Mouse (Mus musculus): ENCODE data around the gene Exoc3l. TPM values are rescaled to one million over a fixed set of nuclear protein-coding genes. Genes with fewer than 3 reads are reported as not detected.
"Not testable (repeated sequence)": the region's sequence is repeated elsewhere in the genome, so short reads cannot be mapped to it uniquely, and the experiment has no call there.

The Exoc3l gene
- polyA plus RNA-seq, 1 experiment = 12.7 TPM

- WGBS = 54% methylated on average over 11 of the region's 11 CpGs
- DNase-seq = no peak
- no peak for TF ChIP-seq CTCF (IDR thresholded peaks at IDR 0.05; ENCODE audit: borderline replicate concordance, control insufficient read depth, extremely low read depth, insufficient read depth, low read length, poor library complexity)
- TF ChIP-seq POLR2A (IDR thresholded peaks at IDR 0.05; ENCODE audit: control insufficient read depth, extremely low read depth, insufficient read depth, low read length, poor library complexity) = no peak
- Histone ChIP-seq H3K4me1 (replicated peaks; ENCODE audit: control insufficient read depth, insufficient read depth, low read length) (peaks cover 36% of the 10 kb centered on the region), H3K27ac (ENCODE audit: control insufficient read depth, insufficient read depth, low read length) (no peak overlapping the region), H3K36me3 (ENCODE audit: control insufficient read depth, insufficient read depth, low read length) (peaks cover 8% of the 10 kb centered on the region), H3K4me3 (ENCODE audit: control insufficient read depth, insufficient read depth, low read length) (no peak overlapping the region), H3K27me3 (ENCODE audit: control insufficient read depth, insufficient read depth, low read length) (no peaks in the 10 kb centered on the region)
Observed at GRCm38 (mm10) chr8:105295256-105295655, 645 bp downstream of the Exoc3l start.

- H3K27me3 ChIP-seq (ENCODE audit: control insufficient read depth, insufficient read depth, low read length) = no peaks in the 10 kb centered on the region
- WGBS = 86% methylated on average over 9 of the region's 9 CpGs
- no peak for DNase-seq
- H3K36me3 ChIP-seq (ENCODE audit: control insufficient read depth, insufficient read depth, low read length) = peaks cover 4% of the 10 kb centered on the region
- H3K4me3 ChIP-seq (ENCODE audit: control insufficient read depth, insufficient read depth, low read length) = no peak overlapping the region
- no peak overlapping the region for H3K27ac ChIP-seq (ENCODE audit: control insufficient read depth, insufficient read depth, low read length)
- TF ChIP-seq CTCF (IDR thresholded peaks at IDR 0.05; ENCODE audit: borderline replicate concordance, control insufficient read depth, extremely low read depth, insufficient read depth, low read length, poor library complexity) (no peak), POLR2A (IDR thresholded peaks at IDR 0.05; ENCODE audit: control insufficient read depth, extremely low read depth, insufficient read depth, low read length, poor library complexity) (no peak)
- peaks cover 36% of the 10 kb centered on the region for H3K4me1 ChIP-seq (replicated peaks; ENCODE audit: control insufficient read depth, insufficient read depth, low read length)
Observed at GRCm38 (mm10) chr8:105294776-105295175, 1.1 kb downstream of the Exoc3l start.

GRCm38 (mm10) chr8:105293405-105293804, 2.5 kb downstream of the Exoc3l start:
- 94% methylated on average over 19 of the region's 19 CpGs for WGBS
- Histone ChIP-seq H3K36me3 (ENCODE audit: control insufficient read depth, insufficient read depth, low read length) (no peaks in the 10 kb centered on the region), H3K27me3 (ENCODE audit: control insufficient read depth, insufficient read depth, low read length) (no peaks in the 10 kb centered on the region), H3K4me3 (ENCODE audit: control insufficient read depth, insufficient read depth, low read length) (no peak overlapping the region), H3K27ac (ENCODE audit: control insufficient read depth, insufficient read depth, low read length) (no peak overlapping the region), H3K4me1 (replicated peaks; ENCODE audit: control insufficient read depth, insufficient read depth, low read length) (peaks cover 36% of the 10 kb centered on the region)
- no peak for DNase-seq
- no peak for TF ChIP-seq POLR2A (IDR thresholded peaks at IDR 0.05; ENCODE audit: control insufficient read depth, extremely low read depth, insufficient read depth, low read length, poor library complexity)
- no peak for TF ChIP-seq CTCF (IDR thresholded peaks at IDR 0.05; ENCODE audit: borderline replicate concordance, control insufficient read depth, extremely low read depth, insufficient read depth, low read length, poor library complexity)

- Histone ChIP-seq H3K36me3 (ENCODE audit: control insufficient read depth, insufficient read depth, low read length) (no peaks in the 10 kb centered on the region), H3K27ac (ENCODE audit: control insufficient read depth, insufficient read depth, low read length) (no peak overlapping the region), H3K4me3 (ENCODE audit: control insufficient read depth, insufficient read depth, low read length) (no peak overlapping the region), H3K27me3 (ENCODE audit: control insufficient read depth, insufficient read depth, low read length) (no peaks in the 10 kb centered on the region), H3K4me1 (replicated peaks; ENCODE audit: control insufficient read depth, insufficient read depth, low read length) (peaks cover 33% of the 10 kb centered on the region)
- TF ChIP-seq CTCF (IDR thresholded peaks at IDR 0.05; ENCODE audit: borderline replicate concordance, control insufficient read depth, extremely low read depth, insufficient read depth, low read length, poor library complexity) = no peak
- no peak for DNase-seq
- 97% methylated on average over 7 of the region's 7 CpGs for WGBS
Observed at GRCm38 (mm10) chr8:105292471-105292870, 3.4 kb downstream of the Exoc3l start.

GRCm38 (mm10) chr8:105291802-105292201, 4.1 kb downstream of the Exoc3l start:
- not testable (repeated sequence) for H3K27ac ChIP-seq (ENCODE audit: control insufficient read depth, insufficient read depth, low read length); H3K27me3 ChIP-seq (ENCODE audit: control insufficient read depth, insufficient read depth, low read length); DNase-seq; H3K36me3 ChIP-seq (ENCODE audit: control insufficient read depth, insufficient read depth, low read length); H3K4me3 ChIP-seq (ENCODE audit: control insufficient read depth, insufficient read depth, low read length)
- H3K4me1 ChIP-seq (replicated peaks; ENCODE audit: control insufficient read depth, insufficient read depth, low read length) = peaks cover 33% of the 10 kb centered on the region
- 71% methylated on average over 3 of the region's 3 CpGs for WGBS

GRCm38 (mm10) chr8:105291364-105291763, 4.5 kb downstream of the Exoc3l start:
- peaks cover 30% of the 10 kb centered on the region for H3K4me1 ChIP-seq (replicated peaks; ENCODE audit: control insufficient read depth, insufficient read depth, low read length)
- not testable (repeated sequence) for DNase-seq; H3K4me3 ChIP-seq (ENCODE audit: control insufficient read depth, insufficient read depth, low read length); H3K36me3 ChIP-seq (ENCODE audit: control insufficient read depth, insufficient read depth, low read length); H3K27ac ChIP-seq (ENCODE audit: control insufficient read depth, insufficient read depth, low read length); H3K27me3 ChIP-seq (ENCODE audit: control insufficient read depth, insufficient read depth, low read length)
- 92% methylated on average over 8 of the region's 8 CpGs for WGBS

GRCm38 (mm10) chr8:105290554-105291314, 5.2 kb downstream of the Exoc3l start:
- Histone ChIP-seq H3K27me3 (ENCODE audit: control insufficient read depth, insufficient read depth, low read length) (no peaks in the 10 kb centered on the region), H3K4me1 (replicated peaks; ENCODE audit: control insufficient read depth, insufficient read depth, low read length) (peaks cover 25% of the 10 kb centered on the region), H3K27ac (ENCODE audit: control insufficient read depth, insufficient read depth, low read length) (no peak overlapping the region), H3K36me3 (ENCODE audit: control insufficient read depth, insufficient read depth, low read length) (no peaks in the 10 kb centered on the region), H3K4me3 (ENCODE audit: control insufficient read depth, insufficient read depth, low read length) (no peak overlapping the region)
- peak; percentile 94 for TF ChIP-seq CTCF (IDR thresholded peaks at IDR 0.05; ENCODE audit: borderline replicate concordance, control insufficient read depth, extremely low read depth, insufficient read depth, low read length, poor library complexity)
- 0 out of 2 replicates have a peak, but pooled peaks have one; percentile 19 for TF ChIP-seq POLR2A (IDR thresholded peaks at IDR 0.05; ENCODE audit: control insufficient read depth, extremely low read depth, insufficient read depth, low read length, poor library complexity)
- 30% methylated on average over 31 of the region's 31 CpGs for WGBS
- peak; percentile 91 for DNase-seq
